Mouse (Mus musculus) left cerebral cortex, adult 8-10 months (tissue): ENCODE measurements around the gene Sema3f. TPM values are rescaled to one million over a fixed set of nuclear protein-coding genes. Genes with fewer than 3 reads are reported as not detected.

ENCODE experiments used
- DNase-seq, 2 experiments: peaks; one replicate each; pipeline ENCODE4 v3.0.0; 2022; ENCODE audit warnings: low spot score in 2 of 2
- total RNA-seq, 4 experiments: library from RNA; stranded (reverse); gene quantifications; 2 replicates each; pipeline ENCODE4 v1.2.4; 2022

Gene Sema3f
- total RNA-seq, 4 experiments from 2014 or later: 14.5 to 17.6 (median 16.0) TPM

DNA sequence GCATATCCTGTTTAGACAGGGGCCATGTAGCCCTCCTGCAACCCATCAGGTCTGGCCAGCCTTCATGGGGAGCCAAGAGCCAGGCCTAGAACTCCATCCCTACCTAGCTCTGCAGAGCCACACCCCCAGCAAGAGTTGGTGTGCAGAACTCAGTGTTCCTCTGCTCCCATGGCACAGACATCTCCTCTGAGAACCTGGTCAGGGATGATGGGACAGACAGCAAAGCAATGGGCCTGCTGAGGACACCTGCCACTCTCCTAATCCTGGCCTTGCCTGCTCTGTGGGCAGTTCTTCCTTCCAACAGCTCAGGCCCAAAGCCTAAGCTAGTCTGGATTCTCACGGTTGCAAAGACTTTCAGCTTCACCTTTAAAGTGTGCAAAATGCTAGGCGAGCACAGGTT is 5.4 kb upstream of the Sema3f start:
- no peak for DNase-seq

DNA sequence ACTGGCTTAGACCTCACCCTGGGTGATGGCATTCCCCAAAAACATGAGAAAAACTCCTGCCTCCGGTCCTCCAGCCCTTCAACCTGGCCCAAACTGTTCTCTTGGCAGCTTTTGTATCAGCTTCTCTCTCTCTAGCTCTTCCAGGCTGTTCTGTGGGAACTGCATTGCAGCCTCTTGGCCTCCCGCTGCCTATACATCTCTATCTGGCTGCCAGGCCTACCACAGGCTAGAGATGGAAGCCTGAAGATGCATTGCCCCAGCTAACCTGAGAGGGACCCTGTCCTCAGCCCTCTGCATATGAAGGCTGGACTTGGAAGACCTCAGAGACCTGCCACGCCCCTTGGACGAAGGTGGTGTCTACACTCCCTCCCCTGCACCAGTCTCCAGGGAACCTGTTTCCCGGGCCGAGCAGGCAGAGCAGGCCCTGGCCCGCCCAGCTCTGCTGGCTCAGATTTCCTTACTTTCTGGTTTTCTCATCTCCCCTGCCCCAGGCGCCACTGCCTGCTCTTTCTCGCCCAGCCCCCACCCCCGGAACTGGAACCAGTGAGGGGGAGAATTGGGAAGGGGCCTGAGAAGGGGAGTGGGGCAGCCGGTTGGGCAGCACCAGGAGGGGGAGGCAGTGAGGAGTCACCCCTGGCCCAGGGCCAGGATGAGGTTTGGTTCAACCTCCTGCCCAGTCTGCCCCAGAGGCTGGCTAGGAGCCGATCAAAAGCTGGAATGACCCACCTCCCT is 4.1 kb upstream of the Sema3f start:
- no peak for DNase-seq

DNA sequence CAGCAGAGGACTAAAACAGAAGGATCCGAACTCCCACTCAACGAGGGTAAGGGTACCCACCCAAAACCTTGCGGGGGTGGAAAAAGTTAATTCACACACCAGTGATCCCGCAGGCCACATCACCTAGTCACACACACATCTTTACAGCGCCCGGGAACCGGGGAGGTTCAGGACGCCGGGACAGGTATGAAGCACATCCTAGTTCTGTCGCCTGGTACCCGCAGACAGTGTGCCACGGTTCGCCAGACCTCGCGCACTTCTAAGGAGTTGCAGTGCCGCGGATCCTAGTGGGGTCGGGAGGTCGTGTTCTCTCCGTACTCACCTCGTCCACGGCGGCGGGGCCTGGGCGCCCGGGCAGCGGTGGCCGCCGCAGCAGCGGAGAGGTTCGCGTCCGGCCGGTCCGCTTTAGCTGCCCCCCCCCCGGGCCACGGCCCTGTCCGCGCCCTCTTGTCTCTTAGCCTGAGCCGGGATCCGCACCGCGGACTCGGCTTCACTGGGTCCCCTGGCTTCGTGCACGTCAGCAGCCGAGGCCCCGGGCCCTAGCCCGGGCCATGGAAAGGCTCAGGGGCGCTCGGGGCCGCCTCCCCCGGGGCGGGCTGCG is 1.1 kb downstream of the Sema3f start:
- DNase-seq: no peak

DNA sequence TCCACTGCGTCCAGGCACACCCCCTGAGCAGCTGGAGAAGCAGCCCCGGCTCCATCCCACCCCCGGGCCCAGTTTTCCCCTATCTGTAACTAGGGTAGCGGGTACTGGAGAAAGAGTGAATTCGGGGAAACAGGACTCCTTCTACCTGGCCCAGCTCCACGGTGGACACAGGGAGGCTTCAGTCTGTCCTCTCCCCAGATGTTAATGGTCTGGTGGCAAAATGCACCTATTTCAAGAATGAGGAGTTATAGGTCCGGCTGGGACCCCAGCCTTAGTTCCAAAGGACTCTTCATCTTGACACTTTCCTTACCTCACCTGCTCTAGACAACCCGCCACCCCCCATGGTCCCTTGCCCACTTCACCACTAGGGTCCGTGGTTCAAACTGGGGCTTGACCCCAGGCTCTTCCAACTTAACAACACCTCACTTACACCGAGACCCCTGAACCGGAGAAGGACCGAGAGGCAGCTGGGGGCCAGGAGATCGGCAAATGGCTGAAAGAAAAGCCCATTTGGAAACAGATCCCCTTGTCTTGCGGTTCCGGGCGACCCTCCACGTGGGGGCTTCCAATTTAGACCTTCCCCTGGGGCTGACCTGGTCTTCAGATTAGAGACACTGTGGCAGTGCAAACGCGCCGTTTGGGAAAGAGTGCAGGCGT is 1.7 kb downstream of the Sema3f start:
- no peak for DNase-seq

DNA sequence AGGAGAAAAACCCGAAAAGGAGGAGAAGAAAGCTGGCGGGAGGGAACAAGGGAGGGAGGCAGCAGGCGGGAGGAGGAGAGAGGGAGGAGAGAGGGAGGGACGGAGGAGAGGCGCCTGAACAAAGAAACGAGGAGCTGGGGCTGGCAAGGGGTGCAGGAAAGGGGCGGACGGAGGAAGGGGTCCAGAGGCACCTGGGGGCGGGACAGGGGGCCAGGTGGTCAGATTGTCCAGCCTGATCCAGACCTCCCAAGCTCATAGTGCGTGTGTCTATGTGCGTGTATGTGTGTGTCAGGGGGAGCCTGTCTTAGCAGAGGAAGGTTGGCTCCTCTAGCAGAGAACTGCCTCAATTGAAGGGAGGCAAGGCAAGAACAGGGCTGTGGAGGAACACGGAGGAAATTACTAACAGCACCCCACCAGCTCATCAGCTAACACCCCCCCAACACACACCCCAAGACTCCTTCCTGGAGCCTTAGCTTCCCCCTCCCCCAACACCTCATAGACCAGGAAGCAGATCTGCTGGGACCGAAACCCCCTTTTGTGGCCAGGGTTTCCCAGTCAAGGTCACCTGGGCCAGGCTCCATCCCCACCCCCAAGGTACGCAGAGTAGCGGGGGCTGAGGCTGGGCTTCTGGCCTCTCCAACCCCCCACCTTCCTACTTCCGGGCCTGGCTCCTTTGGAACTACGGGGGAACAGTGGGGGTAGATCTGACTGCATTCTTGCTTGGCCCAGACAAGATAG is 2.4 kb downstream of the Sema3f start:
- DNase-seq: no peak

- no peak for DNase-seq
Observed at GRCm38 (mm10) chr9:107706781-107707211, 3.5 kb downstream of the Sema3f start.

DNA sequence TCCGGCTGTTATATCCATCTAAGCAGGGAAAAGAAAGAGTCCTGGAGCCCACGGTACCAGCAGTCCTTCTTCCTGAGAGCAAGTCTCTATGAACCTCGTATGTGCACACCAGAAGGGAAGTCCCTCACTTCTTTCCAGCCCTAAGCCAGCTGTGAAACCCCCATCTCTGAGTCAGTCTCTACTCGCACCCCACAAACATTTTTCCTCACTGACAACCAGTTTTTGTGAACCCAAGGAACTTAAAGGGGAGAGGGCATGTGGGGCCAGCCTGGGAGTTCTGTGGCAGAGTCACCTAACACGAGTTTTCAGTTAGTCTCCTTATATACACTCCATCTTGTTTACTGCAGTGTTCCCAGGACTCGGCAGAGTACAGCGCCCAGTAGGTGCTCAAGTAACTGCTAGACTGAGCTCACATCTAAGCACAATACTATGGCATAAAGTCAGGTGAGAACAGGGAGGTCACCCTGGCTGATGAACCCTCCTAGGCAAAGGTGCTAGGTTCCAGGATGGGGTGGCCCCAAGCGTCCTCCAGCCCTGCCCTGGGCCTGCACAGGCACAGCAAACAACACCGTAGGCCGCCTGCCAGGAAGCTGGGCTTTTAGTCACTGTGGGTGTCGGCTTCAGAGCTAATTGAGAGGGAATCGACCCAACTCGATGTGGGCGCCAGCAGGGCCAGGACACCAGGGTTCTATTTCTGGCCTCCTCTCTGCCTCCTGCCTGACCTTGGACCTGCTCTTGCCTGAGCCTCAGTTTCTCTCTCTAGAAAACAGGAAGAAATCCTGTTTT is 6.7 kb downstream of the Sema3f start:
- no peak for DNase-seq

DNA sequence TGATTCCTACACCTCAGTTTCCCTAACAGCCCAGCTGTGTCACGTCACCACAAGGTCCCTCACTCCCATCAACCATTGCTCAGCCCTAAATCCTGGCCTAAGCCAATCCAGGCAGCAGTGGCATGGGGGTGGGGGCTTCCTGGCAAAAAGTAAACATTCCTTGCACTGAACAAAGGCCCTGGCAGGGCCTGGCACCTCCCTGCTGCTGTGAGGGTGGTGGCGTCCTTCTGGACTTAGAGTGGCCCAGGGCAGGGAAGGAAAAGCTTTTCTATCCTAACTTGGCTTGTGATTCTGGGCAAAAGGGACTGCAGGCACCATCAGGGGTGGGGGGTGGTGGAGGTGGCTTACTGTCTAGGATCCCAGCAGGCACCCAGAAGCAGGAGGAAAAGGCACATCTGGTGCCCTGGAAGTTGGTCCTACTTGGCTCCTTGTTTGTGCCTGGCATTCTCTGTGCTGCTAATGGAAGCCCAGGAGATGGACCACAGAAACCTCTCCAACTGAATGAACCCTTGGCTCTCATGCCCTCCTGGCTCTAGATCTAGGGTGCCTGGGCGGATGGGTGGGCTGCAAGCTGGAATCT is 7.6 kb downstream of the Sema3f start:
- no peak for DNase-seq

DNA sequence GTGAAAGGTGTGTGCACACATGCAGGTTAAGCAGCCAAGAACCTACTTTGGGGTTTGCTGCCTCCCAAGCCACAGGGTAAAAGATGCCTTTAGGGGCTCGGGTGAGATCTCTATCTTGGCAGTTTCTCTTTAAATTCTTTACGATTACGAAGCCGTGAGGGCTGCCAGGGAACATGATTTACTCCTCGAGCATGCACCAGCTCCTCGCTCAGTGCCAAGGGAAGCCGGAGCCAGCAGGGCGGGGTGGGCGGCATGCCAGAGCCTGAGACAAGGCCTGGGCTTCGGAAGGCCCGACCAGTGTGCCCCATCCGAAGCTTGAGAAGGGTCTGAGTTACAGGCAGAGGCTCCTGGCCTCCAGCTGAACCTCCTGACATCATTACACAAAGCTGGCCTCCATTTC is 8.7 kb downstream of the Sema3f start:
- DNase-seq: peak; percentile 58 to 82

DNA sequence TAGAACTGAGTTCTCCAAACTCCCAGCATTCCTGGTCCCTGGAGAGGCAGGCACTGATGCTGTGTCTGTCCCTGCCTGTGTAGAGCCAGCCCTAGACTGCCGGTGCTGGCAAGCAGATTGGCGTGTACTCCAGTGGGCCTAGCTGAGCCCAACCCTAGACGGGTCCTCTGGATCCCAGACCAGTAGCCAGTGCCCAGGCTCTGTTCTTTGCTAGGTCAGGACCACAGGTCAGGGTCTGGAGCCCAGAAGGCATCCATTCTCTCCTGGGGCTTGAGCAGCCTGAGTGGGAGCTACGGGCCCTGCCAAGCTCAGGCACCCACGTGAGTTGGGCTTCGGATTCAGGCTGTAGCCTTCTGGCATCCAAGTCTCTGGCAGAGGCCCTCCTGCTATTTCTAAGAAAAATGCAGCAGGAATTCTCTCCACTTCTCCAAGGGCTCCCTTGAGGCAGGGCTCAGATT is 10.1 kb downstream of the Sema3f start:
- peak; percentile 28 to 79 for DNase-seq

GRCm38 (mm10) chr9:107699376-107699980 is 10.8 kb downstream of the Sema3f start:
- DNase-seq: no peak

DNA sequence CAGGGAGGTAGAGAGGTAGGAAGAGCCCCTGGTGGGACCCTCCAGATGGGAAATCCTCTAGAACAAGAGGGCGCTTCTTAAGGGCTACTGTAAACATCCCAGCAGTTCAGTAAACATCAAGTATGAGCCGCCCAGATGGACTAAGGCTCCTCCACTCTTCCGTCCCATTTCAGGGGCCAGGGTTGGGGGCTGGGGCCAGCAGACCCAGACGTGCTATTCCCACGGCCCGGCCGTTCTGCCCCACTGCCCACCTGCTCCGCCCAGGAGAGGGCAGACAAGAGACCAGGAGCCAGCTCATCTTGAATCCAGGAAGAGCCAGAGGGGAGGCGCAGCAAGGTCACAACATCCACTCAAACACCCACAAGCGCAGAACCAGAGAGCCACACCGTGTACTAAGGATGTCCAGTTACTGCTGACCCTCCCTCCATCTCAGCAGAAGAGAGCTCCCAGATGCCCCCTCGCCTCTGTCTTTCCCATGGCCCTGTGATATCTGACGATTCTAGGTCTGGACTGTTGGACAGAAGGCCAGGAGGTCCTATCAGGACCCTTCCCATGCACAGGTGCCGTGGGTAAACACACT is 11.6 kb downstream of the Sema3f start:
- DNase-seq: no peak

DNA sequence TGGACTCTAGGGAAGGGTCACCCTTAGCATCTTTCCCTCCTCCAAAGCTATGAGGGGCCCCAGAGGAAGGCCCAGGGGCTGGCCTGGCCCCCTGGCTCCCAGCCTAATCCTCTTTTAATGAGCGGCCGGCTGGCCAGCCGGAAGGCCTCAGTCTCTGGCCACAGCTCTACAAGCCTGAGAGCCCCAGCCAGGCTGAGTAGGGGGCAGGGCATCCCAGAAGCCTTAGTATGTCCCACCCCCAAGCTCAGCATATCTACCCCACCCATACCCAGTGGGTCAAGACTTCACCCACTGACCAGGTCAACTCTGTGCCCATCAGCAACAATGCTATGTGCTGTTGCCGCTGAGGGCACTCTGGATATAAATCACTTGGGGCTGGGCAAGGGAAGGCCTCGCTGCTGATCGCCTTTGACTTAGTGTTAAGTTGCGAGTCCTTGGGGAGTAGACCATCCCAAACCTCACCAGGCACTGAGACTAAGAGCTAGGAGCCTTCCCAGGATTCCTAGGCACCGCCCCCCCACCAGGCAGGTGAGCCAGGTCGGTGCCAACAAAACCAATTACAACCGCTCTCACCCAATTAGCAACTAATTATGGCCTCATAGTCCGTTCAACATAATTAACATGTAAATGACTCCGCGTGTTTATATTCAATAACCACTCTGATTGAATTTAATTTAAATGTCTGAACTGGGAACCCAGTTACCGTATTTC is 12.3 kb downstream of the Sema3f start:
- no peak for DNase-seq

DNA sequence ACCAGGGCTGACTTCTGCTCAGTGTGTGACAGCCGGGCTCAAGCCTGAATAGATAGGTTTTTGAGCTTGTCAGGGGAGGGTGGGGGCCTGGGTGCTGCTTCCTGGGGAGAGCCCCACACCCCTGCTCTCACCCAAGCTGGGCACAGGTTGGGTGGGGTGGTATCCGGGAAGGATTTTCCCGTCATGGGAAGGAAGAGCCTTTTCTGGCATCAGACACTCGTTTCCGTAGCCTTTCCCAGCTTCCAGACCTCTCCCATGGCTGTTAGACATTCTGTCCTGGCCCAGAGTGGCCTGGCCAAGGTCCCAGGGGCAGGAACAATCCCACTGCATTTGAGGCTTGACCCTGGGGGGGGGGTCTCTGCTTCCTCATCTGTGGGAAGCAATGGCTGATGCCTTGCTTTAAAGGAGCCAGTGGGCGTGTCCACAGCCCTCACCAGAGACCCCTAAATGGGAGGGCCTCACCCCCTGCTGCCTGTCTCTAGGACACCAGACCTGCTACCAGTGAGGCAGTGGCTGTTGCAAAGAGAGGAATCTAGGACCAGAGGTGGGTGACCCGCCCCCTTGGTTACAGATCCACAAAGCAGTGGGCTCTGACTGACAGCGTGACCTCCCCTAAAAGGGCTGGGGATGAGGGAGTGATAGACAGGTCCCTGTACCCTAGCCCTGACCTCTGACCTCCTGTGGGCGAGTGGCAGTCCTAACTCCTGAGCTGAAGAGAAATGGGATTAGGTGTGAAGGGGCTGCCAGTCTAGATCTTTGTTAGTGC is 13.2 kb downstream of the Sema3f start:
- no peak for DNase-seq

DNA sequence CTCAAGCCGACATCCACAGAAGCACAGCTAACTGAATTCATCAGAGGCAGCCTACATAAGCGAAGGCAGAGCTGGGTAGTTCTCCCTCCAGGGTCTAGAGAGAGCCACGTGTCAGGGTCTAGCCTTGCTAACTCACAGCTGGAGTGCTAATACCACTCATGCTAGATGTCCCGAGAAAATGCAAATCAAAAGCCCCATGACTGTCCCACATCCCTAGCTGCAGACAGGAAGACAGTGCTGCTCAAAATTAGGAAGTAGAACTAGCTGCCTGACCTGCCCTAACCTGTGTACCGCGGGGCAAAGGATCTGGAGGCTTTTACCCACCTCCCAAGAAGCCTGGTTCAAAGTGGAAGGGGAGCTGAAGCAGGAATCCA is 14.2 kb downstream of the Sema3f start:
- DNase-seq: no peak

DNA sequence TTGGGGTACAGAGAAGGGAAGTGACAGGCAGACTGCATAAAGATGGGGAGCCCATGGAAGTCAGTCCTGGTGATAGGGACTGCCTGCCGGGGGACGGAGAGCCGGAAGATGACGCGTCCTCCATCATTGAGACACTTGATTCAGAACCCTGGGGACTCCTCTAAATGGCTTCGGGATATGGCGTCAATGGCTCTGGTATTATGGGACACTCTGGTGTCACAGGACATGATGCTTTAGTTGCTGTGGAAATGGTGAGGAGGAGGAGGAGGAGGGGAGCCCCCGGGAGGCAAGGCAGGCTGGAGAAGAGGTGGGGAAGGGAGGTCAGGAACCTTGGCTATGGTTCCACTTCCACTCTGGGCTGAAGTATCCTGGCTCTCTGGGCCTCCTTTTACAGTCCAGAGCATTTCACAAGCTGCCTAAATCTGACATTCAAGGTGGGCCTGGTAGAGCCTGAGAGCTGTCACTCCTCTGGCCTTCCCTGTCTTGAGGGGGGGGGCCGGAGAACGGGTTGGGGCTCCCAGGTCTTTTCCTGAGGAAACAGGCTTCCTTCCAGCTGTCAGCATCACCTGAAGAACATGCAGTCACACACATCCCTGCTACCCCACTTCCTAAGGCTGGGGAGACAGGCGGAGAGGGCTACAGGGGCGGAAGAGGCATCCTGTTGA is 14.7 kb downstream of the Sema3f start:
- DNase-seq: no peak

DNA sequence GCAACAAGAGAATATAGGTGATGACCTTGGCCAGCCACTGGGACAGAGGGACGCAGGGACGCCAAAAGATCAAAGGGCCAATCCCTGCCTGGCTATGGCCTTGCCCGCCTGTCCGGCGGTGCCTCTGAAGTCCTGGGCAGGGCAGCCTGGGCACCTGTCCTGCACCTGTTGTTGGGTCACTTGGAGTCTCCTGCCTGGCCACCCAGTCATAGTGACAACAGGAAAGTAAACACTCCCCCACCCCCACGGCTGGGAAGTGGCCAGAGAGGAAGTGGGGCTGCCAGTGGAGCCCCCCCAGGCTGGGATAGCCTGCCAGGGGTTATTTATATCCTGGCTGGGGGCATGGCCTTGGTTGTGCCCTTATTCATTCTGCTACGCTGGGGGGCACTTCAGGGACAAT is 15.6 kb downstream of the Sema3f start:
- no peak for DNase-seq

DNA sequence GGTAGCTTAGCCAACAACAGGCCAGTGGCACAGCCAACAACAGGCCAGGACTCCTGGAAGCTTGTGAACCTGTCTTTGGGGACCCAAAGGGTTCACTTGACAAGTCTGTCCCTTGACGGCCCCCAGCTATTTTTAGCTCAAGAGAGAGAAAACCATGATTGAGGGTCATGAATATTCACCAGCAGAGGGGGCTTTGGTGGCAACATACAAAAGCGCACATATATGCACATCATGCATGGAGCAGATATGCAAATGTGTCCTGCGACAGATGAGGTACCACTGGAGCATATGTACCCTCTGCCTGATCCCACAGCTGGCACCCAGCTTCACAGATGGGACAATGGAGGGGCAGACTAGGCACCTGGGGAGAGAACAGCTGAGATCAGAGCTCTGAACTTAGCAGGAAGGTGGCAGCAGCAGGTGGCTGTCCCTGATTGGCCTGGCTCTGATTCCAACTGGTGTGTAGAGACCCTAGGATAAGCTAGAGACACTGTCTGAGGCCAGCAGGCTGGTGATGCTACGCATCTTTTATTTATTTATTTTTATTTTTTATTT is 16.8 kb downstream of the Sema3f start:
- no peak for DNase-seq
